Mouse (Mus musculus) forelimb bud, embryonic 11.5 days (tissue): ENCODE measurements around the gene a.
"Not testable (repeated sequence)": the region's sequence is repeated elsewhere in the genome, so short reads cannot be mapped to it uniquely, and the experiment has no call there.

ENCODE experiments used
- DNase-seq: peaks from one replicate; pipeline ENCODE4 v3.0.0-alpha.2; 2012; ENCODE audit warnings: low read depth, low spot score

The a gene

DNA sequence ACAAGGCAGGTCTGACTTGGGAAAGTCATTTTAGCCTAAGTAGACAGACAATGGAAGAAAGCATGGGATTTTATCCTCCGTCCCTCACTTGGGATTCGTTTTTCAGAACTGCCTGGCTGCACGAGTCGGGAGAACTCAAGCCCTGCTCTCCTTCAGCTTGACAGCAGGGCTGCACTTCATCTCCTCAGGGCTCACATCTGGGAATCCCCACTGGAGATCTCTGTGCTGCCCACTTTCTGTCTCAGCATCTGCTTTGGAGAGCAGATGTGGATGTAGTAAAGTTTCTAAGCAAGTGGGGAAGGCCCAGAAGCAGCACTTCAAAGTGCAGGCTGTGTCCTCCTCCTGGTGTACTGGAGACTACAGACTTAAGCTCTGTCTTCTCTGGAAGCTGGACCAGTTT, 130.9 kb downstream of the a start:
- not testable (repeated sequence) for DNase-seq

DNA sequence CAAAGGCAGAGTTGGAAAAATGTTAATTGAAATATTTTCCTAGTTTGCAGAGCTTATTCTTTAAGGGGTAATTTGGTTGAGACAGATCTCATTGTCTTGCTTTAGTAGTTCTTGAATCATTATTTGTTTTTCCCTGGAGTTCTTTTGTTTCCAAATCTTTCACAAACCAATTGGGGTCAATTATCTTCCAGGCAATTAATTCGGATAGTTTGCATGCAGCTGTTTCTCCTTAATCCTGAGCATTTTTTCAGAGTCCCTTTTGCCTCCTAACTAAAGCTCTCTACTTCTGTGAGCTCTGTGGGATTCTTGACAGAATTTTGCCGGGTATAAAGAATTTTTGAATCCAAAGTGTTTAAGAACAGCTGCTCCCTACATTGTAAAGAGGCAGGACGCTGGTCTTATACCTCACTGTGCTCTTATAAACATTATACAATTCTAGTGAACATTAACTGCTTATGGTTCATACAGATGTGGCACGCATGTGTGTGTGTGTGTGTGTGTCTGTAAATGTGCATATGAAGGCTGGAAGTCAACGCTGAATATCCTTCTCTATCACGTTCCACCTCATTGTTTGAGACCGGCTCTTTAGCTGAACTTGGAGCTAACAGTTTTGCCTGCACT, 134.3 kb downstream of the a start:
- no peak for DNase-seq

- DNase-seq, result peak; percentile 74
These were observed 135.6 kb downstream of the a start for GRCm38 (mm10) chr2:154926843-154927242.

DNA sequence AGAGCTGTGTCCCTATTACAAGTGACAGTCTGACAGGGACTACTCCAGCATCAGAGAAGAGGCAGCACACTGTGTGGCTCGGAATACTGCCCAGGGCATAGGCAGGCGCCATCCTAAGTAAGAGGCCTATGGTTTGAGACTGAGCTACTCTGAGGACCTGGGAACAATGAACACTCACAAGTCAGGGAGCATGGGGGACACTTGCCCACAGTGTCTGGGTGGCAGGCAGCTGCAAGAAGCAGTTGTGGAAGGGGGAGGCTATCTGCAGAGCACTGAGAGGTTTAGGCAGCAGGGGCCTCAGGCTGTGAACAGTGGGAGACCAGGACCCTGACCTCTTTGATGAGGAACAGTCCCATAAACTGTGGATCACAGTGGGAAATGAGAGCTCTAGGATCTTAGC, 137.1 kb downstream of the a start:
- peak; percentile 57 for DNase-seq

GRCm38 (mm10) chr2:154933884-154934283, 142.7 kb downstream of the a start:
- DNase-seq, result no peak

DNA sequence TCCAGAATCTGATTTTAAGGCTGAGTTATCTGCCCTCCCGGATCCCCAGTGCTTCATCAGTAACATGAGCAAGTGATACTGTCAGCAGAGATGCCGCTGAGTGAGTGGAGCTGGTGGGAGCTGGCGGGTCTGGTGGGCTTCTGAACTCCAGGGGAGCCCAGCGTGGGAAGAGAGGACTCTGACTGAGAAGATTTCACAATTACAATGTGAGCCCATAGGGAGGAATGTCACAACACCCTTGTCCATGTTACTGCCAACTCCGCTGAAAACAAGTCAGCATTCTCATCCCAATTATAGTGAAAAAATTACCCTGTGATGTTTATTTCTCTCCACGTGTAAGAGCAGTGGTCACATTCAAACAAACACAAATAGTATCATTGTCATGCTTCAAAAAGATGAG, 144.9 kb downstream of the a start:
- DNase-seq, result no peak

- DNase-seq, result no peak
These were observed 145.4 kb downstream of the a start for GRCm38 (mm10) chr2:154936536-154937155.

DNA sequence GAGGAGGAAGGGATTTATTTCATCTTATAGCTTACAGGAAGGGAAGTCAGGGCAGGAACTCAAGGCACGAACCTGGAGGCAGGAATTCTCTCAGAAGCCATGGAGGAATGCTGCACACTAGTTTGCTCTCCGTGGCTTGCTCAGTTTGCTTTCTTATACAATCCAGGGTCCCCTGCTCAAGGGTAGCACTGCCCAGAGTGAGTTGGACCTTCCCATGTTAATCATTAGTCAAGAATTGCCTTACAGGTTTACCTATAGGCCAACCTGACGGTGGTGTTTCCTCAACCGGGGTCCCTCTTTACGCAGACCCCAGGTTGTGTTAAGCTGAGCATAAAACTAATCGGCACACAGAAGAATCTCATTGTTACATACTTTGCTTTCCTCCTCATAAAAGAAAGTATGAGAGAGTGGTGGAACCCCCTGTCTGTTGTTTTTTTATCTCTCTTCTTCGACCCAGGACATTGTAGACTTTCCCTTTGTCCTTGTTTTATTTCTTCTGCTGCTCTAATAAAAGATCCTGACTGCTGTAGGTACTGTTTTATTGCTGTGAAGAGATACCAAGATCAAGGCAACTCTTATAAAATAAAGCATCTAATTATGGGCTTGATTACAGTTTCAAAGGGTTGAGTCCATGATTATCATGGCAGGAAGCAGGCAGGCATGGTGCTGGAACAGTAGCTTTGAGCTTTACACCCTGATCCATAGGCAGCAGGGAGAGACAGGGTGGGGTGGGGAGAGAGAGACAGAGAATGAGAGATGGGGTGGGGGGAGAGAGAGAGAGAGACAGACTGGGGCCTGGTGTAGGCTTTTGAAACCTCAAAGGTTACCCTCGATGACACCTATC, 146.6 kb downstream of the a start:
- no peak for DNase-seq

DNA sequence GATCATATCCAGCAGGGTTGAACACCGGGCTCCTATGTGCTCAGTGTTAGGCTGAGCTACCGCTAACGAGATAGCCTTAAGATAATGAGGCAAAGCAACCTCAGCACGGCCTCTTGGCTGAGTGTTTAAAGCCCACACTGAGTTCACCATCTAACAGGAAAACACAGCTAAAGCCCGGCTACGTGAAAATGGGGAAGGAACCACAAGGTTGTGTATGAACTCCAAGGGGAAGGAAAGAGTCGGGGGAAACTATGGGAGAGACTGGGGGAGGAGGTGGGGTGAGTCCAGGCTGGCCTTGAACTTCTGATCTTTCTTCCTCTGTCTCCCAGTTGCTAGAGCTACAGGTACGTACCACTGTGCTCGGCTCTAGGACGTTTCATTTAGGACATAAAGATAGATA, 150.8 kb downstream of the a start:
- no peak for DNase-seq

GRCm38 (mm10) chr2:154942546-154942945, 151.3 kb downstream of the a start:
- DNase-seq, result no peak

GRCm38 (mm10) chr2:154943101-154943500, 151.9 kb downstream of the a start:
- DNase-seq, result peak; percentile 71

DNA sequence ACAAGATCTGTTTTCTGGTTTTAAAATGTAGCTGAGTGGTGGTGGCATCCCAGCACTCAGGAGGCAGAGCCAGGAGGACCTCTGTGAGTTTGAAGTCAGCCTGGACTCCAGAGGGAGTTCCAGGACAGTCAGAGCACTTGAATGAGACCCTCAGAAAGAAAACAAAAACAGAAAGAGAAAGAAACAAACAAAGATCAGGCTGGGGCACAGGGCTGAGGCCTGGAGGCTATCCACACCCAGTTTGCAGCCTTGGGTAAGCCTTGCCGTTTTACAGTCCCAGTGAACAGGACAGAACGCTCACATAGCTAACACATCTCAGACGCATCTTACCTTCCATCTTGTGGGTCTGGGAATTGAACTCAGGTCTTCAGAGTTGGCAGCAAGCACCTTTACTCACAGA, 155.7 kb downstream of the a start:
- DNase-seq, result no peak

DNA sequence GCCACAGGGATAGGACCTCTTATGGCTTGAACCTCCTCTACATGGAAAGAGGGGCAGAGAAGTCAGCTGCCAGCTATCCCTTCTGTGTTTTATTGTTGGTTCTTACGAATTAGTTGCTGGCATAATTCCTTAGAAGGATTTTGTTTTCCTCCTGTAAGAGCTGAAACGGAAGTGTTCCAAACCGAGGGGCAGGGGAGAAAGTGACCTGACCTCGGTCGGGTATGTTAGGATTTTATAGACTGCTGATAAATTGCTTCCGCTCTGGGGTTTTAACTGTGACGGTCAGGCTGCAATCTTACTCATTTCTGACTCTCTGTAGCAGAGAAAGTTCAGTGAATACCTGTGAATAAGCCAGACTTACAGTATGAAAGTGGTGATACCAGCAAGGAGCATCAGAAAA, 158.2 kb downstream of the a start:
- DNase-seq, result no peak

- no peak for DNase-seq
These were observed 158.7 kb downstream of the a start for GRCm38 (mm10) chr2:154949877-154950276.

DNA sequence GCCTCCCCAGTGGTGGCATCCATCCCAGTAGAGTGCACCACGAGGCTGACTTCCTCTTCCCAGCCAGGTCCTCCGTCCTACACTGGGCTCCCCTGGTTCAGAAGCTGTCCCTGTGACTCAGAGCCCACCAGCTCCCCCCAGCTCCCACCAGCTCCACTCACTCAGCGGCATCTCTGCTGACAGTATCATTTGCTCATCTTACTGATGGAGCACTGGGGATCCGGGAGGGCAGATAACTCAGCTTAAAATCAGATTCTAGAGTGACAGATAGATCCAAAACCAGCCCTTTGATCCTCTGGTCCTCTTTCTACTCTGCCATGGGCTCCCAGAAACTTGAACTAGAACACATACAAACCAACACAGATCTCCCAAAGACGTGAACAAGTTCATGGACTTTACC, 159.4 kb downstream of the a start:
- DNase-seq, result no peak

- DNase-seq, result no peak
These were observed 168.3 kb downstream of the a start for GRCm38 (mm10) chr2:154959486-154959885.

DNA sequence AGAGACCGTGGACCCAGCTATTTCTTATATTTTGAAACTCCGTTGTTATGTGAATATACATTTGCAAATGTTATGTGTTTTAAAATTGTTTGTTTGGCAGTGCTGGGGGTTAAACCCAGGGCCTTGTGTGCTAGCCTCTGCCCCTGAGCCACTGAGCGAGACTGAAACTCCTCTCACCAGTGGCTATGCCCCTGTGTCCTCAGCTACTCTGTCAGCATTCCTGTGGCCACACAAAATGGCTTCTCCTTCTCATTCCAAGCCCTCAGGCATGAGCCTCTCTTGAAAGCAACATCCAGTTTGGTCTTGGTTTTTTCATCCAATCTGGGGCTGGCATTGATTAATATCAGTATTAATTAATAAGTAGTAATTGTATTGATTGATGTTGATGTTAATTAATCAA, 168.7 kb downstream of the a start:
- no peak for DNase-seq

- DNase-seq, result no peak
These were observed 172.0 kb downstream of the a start for GRCm38 (mm10) chr2:154963176-154963575.

GRCm38 (mm10) chr2:154969740-154970397, 178.7 kb downstream of the a start:
- DNase-seq, result not testable (repeated sequence)

DNA sequence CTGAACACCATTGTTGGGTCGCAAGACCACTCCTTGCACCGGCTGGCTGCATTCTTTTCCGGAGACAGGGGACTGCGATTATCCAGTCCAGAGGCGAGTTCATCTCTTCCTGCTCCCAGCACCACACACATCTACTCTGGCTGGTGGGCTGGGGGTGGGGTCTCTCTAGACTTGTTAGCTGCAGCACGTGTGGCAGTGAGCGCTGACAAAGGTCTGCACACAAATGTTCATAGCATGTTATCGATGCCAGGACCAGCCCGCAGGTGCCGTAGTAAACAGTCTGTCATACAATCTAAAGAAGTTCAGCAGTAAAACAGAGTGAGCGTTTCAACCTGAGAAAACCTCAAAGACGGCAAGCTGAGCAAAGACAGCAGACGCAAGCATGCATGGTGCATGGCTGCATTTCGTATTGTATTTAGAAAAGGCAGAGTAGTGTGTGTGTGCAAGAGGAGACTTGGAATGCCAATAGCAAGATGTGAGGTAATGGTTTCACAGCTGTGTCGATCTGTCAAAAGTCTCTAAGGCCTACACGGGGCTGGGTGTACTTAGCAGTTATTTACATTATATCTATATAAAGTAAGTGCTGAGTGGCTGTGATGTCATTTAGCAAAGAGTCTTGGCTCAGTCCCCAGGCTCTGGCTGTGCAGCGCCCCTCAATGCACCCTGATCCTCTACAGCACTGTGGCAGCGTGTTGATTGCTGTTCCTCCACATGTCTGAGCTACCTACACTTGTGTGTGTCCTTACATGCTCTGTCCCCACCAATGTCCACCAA, 180.9 kb downstream of the a start:
- DNase-seq, result peak; percentile 54

- peak; percentile 83 for DNase-seq
These were observed 181.8 kb downstream of the a start for GRCm38 (mm10) chr2:154972981-154973380.

DNA sequence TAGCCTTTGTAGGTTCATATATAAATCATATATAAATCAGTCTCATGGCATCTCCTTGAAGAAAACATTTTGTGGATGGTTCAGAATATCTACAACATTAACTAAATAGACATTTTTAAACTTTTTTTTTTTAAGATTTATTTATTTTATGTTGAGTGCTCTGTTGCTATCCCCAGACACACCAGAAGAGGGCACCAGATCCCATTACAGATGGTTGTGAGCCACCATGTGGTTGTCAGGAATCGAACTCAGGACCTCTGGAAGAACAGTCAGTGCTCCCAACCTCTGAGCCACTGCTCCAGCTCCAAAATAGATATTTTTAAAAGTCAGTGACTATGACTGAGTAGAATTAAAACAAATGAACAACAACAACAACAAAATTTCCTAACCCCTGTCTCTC, 195.4 kb downstream of the a start:
- no peak for DNase-seq
